Mouse (Mus musculus) kidney, embryonic 15.5 days (tissue): ENCODE results near the gene Slc35e2. TPM values are rescaled to one million over a fixed set of nuclear protein-coding genes. Genes with fewer than 3 reads are reported as not detected.

Source experiments
- ATAC-seq: fragments of 200-750 bp; cut with Nextera tagmentation; replicated peaks from 2 replicates; pipeline ENCODE4 v1.8.0; 2017; ENCODE audit warnings: moderate TSS enrichment; ENCODE audit not compliant: low FRiP score
- H3K27ac ChIP-seq: fragments of 300-500 bp; sonication (generic); 2 replicates; pipeline ENCODE4 v1.5.1; 2015; ENCODE audit warnings: mild to moderate bottlenecking, inconsistent platforms
- H3K27me3 ChIP-seq: fragments of 300-500 bp; sonication (generic); 2 replicates; pipeline ENCODE4 v1.6.1; 2015; ENCODE audit warnings: inconsistent platforms
- H3K36me3 ChIP-seq: fragments of 300-500 bp; sonication (generic); 2 replicates; pipeline ENCODE4 v1.6.1; 2015; ENCODE audit warnings: inconsistent platforms
- H3K4me1 ChIP-seq: fragments of 300-500 bp; sonication (generic); 2 replicates; pipeline ENCODE4 v1.6.1; 2015; ENCODE audit warnings: inconsistent platforms
- H3K4me2 ChIP-seq: fragments of 300-500 bp; sonication (generic); 2 replicates; pipeline ENCODE4 v1.6.1; 2015; ENCODE audit warnings: moderate library complexity, mild to moderate bottlenecking, inconsistent platforms
- H3K4me3 ChIP-seq: fragments of 300-500 bp; sonication (generic); replicated peaks from 2 replicates; pipeline ENCODE4 v1.5.1; 2015; ENCODE audit warnings: mild to moderate bottlenecking, inconsistent platforms
- H3K9ac ChIP-seq: fragments of 300-500 bp; sonication (generic); 2 replicates; pipeline ENCODE4 v1.6.1; 2015; ENCODE audit warnings: mild to moderate bottlenecking, inconsistent platforms
- H3K9me3 ChIP-seq: fragments of 300-500 bp; sonication (generic); replicated peaks from 2 replicates; pipeline ENCODE4 v1.6.1; 2016; ENCODE audit warnings: inconsistent platforms
- WGBS: fragments of 180-500 bp; shearing (Covaris S2); methylation state at CpG from one replicate; pipeline ENCODE4 v1.1.7; 2015; ENCODE audit warnings: mixed read lengths; 5-methylcytosine and 5-hydroxymethylcytosine counted together
- polyA plus RNA-seq: library from polyadenylated mRNA; unstranded; fragments of >200 nt; fragmentation: Nextera tagmentation; extraction: Ambion mirVana; gene quantifications from 2 replicates; pipeline ENCODE4 v1.2.1, GENCODE M21; 2015

Slc35e2 gene
- 9.6 and 10.4 TPM in 2 replicates for polyA plus RNA-seq

DNA sequence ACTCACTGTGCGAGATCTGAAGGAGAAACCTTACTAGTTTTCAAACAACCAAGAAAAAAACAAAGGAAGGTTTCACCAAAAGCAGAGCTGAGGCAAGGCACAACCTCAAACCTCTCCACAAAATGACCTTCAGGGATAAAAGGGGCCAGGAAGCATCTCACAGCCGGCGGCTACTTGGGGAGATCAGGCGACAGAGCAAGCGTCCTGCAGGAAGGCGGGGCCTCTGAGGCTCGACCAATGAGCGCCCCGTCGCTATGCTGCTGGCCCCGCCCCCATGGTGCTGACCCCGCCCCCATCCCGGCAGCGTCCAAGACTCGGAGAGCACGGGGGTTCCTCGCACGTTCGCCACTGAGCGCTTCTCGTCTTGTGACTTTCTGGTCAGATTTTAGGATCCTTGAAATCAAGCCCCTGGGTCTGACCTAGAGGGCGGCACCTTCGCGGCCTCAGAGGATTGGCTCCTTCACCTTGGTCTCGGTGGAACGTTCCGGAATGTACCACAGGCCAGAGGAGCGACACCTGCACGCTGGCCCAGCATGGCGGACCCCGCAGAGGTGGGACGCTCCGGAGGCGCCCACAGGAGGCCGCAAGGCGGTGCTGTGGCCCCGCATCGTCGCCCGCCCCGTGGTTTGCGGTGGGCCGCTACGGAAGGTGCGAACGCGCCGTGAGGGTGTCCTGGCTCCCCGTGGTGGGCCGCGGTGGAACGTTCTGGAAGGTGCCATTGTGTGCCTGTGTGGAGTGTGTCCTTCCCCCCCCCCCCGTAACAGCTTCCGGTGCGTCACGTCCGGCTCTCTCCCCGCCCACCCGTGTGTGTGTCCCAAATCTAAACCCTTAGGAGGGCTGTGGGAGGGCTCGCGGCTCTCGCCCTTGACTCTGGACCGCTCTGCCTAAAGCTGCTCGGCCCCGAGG, at the start of gene Slc35e2:
Slc35e2 (plus strand) TSS at position 326 of the 906 bp plus-strand sequence.
- Histone ChIP-seq H3K4me2 (peak within 1 kb of the TSS; percentile 86), H3K36me3 (peaks cover 29% of the 10 kb centered on the region), H3K27ac (peak within 1 kb of the TSS; percentile 99), H3K4me1 (peaks cover 21% of the 10 kb centered on the region), H3K9ac (peak within 1 kb of the TSS; percentile 93), H3K9me3 (no peaks in the 10 kb centered on the region), H3K27me3 (no peaks in the 10 kb centered on the region), H3K4me3 (peak within 1 kb of the TSS; percentile 81)
- ATAC-seq, result peak; percentile 98
- under 1% methylated on average over 63 of the region's 65 CpGs for WGBS

DNA sequence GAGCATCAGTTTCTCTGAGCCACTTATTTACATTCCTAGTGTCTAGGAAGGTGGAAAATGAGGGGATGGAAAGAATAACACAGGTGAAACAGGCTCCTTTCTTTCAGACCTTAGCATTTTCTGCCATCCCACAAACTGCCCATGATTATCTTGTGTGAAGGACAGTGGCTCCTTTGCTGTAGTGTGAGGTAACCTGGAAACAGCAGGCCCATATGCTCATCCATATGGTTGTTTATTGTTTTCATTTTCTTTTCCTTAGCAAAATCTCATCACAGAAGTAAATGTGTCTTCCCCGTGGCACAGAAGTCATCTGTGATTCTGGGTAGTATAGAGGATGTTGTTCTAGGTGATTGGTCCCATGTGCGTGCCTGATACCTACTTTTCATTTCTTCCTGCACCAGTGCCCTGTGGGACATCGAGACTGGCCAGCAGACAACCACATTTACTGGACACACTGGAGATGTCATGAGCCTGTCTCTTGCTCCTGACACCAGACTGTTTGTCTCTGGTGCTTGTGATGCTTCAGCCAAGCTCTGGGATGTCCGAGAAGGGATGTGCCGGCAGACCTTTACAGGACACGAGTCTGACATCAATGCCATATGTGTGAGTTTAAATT, 48.2 kb upstream of the Slc35e2 start:
- Histone ChIP-seq H3K4me2 (no peak overlapping the region), H3K36me3 (peaks cover 96% of the 10 kb centered on the region), H3K9ac (no peak overlapping the region), H3K27ac (no peak overlapping the region), H3K4me3 (no peak overlapping the region), H3K4me1 (no peaks in the 10 kb centered on the region; the same call in 1 of the 2 replicates), H3K27me3 (no peaks in the 10 kb centered on the region), H3K9me3 (no peaks in the 10 kb centered on the region)
- 93% methylated on average over 6 of the region's 6 CpGs for WGBS
- ATAC-seq, result no peak

DNA sequence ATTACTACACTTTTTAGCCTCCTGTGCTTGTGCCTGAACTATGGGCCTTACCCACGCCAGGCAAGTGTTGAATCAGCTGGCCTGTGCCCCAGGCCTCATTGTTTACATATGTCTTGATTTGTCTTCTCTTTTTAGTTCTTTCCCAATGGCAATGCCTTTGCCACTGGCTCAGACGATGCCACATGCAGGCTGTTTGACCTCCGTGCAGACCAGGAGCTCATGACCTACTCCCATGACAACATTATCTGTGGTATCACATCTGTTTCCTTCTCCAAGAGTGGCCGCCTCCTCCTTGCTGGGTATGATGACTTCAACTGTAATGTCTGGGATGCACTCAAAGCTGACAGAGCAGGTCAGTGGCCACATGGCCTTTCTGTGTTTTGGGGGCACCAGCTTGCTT, 46.3 kb upstream of the Slc35e2 start:
- no peak overlapping the region for H3K4me2 ChIP-seq
- H3K27ac ChIP-seq, result no peak overlapping the region
- no peaks in the 10 kb centered on the region for H3K27me3 ChIP-seq
- 82% methylated on average over 4 of the region's 4 CpGs for WGBS
- H3K36me3 ChIP-seq, result peaks cover 99% of the 10 kb centered on the region
- peaks cover 5% of the 10 kb centered on the region; the same call in 1 of the 2 replicates for H3K4me1 ChIP-seq
- no peak for ATAC-seq
- H3K9ac ChIP-seq, result no peak overlapping the region
- no peak overlapping the region for H3K4me3 ChIP-seq
- H3K9me3 ChIP-seq, result no peaks in the 10 kb centered on the region

DNA sequence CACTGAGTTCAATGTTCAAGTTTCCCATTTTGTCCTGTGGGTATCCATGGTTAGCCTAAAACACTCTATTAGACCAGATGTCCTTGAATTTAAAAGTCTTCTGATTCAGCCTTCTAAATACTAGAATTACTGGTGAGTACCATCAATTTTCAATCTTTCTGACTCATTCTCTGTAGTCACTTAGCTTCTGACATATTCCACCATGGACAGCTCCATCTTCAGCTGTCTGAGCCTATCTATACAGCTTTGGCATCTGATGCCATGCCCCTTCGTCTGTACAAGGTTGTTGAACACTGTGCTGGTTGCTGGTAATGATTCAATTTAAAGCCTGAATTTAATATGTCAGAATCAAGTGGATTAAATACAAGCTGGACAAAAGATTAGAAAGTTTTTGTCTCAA, 45.8 kb upstream of the Slc35e2 start:
- H3K9me3 ChIP-seq, result no peaks in the 10 kb centered on the region
- peaks cover 99% of the 10 kb centered on the region for H3K36me3 ChIP-seq
- 69% methylated on average over 1 of the region's 1 CpGs for WGBS
- peaks cover 8% of the 10 kb centered on the region for H3K4me1 ChIP-seq
- no peak overlapping the region for H3K9ac ChIP-seq
- H3K4me3 ChIP-seq, result no peak overlapping the region
- no peak for ATAC-seq
- no peak overlapping the region for H3K27ac ChIP-seq
- H3K27me3 ChIP-seq, result no peaks in the 10 kb centered on the region
- no peak overlapping the region for H3K4me2 ChIP-seq

DNA sequence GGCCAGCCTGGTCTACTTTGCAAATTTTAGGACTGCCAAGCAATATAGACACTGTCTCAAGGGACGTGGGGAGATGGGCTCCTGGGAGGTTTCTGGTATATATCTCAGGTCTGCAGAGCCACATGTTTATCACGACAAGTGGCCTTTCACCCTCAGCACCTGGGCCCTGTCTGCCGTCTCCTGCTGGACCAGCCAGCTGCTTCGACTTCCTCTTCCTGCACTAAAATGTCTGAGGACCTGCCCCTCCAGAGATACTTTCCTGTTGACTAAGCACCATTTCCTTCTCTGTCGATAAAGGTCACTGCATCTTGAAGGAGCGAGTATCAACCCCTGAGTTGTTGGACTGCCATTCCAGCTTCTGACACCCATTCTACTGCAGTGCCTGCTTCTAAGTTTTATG, 41.8 kb upstream of the Slc35e2 start:
- Histone ChIP-seq H3K27me3 (no peaks in the 10 kb centered on the region), H3K9ac (no peak overlapping the region), H3K4me2 (no peak overlapping the region), H3K4me1 (peaks cover 35% of the 10 kb centered on the region), H3K9me3 (no peaks in the 10 kb centered on the region), H3K4me3 (no peak overlapping the region), H3K27ac (0 out of 2 replicates have a peak overlapping the region, but pooled peaks have one; percentile 38), H3K36me3 (peaks cover 72% of the 10 kb centered on the region)
- no peak for ATAC-seq
- 55% methylated on average over 6 of the region's 6 CpGs for WGBS

DNA sequence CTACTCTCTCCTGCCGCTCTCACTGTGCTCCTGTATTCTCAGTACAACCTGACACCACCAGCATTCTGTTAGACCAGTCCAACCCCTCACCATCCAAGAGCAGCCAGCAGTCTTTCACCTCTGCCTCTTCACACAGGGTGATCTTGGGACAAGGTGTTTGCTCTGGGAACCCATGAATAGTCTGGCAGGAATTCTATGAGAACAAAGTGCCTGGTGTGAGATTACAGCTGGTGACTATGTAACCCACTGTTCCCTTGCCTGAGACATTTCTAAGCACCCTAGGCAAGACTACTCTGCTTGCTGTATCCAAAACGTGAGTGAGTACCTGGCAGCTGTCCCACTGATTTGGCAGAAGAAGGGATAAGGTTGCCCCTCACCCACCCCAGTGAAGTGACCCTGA, 40.3 kb upstream of the Slc35e2 start:
- no peak for ATAC-seq
- Histone ChIP-seq H3K27ac (peak overlapping the region; percentile 0), H3K27me3 (no peaks in the 10 kb centered on the region), H3K4me2 (no peak overlapping the region), H3K4me3 (no peak overlapping the region), H3K9me3 (no peaks in the 10 kb centered on the region), H3K36me3 (peaks cover 58% of the 10 kb centered on the region), H3K4me1 (peaks cover 50% of the 10 kb centered on the region), H3K9ac (no peak overlapping the region)
- WGBS, result 62% methylated on average over 2 of the region's 2 CpGs

DNA sequence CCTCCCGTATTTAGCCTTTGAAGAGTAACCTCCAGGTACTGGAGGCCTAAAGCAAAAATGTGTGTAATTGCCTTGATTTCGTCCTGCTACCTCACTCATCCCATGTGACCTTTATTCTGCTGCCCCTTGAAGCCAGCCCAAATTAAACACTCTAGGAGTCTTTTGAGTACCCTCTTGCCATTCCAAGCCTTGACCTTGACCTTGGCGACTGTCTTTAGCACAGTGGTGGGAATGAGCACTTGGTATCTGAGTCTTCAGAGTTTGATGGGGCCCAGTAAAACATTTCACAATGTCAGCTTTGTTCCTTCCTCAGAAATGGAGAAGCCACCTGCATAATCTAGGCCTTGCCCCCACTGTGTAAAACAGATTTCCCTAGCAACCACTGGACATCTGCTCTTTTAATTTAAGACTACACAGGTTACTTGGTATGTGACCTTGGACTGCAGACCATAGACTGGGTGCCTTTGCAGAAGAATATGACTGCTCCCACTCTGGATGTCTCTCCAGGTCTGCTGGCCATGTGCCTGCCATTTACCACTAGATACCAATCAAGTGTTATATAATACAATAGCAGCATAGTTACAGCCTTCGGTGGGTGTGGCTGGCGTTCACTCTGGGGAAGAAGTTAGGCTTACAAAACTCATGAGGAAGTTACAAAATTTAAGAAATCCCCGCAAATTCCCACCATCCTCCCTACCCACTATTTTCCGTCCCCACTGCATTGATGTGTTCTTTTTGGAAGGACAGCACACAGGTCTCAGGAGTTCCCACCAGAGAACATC, 39.4 kb upstream of the Slc35e2 start, which contains the start of gene Nadk:
Nadk (plus strand) TSS at position 718 of the 782 bp plus-strand sequence.
- Histone ChIP-seq H3K4me2 (peak within 1 kb of the TSS; percentile 85), H3K4me1 (peaks cover 58% of the 10 kb centered on the region), H3K4me3 (peak within 1 kb of the TSS; percentile 93), H3K36me3 (peaks cover 48% of the 10 kb centered on the region), H3K27me3 (no peaks in the 10 kb centered on the region), H3K27ac (peak within 1 kb of the TSS; percentile 92), H3K9ac (peak within 1 kb of the TSS; percentile 29), H3K9me3 (no peaks in the 10 kb centered on the region)
- WGBS, result 66% methylated on average over 7 of the region's 7 CpGs
- ATAC-seq, result no peak

DNA sequence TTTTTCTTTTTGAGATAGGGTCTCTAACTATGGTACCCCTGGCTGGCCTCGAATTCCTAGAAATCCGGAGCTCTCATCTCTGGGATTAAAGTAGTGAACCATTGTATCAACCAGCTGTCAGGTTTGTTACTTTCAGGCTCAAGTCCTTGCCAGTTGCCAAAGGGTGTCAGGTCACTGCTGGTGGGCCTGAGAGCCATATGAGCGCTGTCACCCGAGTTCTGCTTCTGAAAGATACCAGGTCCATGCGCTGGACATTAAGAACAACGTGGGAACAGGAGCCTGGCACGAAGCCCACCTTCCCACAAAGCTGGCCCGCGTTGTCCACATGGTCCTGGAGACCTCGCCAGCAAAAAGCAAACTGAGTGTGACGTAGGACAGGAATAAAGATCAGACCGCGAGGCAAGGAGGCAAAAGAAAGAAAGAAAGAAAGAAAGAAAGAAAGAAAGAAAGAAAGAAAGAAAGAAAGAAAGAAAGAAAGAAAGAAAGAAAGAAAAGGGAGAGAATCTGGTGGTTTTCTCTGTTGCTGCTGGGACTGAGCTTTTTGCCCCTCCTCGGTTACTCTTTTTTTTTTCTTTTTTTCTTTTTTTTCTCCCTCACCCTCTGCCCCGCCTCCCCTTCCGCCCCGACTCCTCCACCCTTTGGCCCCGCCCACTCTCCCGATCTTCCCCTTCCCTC, 38.4 kb upstream of the Slc35e2 start:
- Histone ChIP-seq H3K9ac (peak overlapping the region; percentile 29), H3K4me2 (peak overlapping the region; percentile 85), H3K9me3 (no peaks in the 10 kb centered on the region), H3K4me1 (peaks cover 67% of the 10 kb centered on the region), H3K27ac (peak overlapping the region; percentile 92), H3K36me3 (peaks cover 39% of the 10 kb centered on the region), H3K27me3 (no peaks in the 10 kb centered on the region), H3K4me3 (peak overlapping the region; percentile 93)
- 3% methylated on average over 18 of the region's 19 CpGs for WGBS
- 0 out of 2 replicates have a peak, but pooled peaks have one; percentile 10 for ATAC-seq

DNA sequence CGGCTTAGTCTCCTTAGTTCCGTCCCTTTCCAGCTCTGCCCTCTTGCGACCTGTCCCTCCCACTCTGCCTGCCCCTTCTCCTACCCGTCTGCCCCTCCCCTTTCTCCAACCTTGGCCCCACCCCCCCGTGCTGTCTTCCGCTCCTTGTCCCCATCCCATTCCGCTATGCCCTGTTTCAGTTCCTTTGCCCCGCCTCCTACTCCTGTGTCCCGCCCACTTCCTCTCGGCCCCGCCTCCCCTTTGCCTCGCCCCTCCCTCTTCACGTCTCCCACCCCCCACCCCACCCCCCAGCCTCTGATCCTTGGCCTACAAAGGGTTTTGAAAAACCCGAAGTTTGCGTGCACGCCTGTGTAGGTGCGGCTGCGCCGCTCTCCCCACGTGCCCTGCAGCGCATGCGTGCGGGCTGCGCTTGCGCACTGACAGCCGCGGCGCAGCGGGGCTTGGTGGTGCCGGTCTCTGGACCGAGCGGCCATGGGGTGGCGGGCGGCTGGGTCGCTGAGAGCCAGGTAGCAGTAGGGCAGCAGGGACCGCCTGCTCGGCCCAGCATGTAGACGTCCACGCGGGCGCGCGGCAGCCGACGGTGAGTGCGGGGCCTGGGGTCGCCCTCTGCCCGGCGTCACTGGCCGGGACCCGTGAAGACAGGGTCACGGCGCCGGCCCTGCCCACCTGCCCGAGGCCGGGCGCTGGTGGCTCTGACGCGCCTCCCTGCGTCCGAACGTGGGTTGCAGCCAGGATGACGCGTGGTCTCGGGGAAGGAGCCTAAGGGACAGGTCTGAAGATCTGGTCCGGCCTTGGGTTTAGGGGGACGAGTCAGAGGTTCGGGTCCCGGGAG, 37.6 kb upstream of the Slc35e2 start:
- peak overlapping the region; percentile 78 for H3K9ac ChIP-seq
- peaks cover 32% of the 10 kb centered on the region for H3K36me3 ChIP-seq
- ATAC-seq, result peak; percentile 97
- peak overlapping the region; percentile 93 for H3K4me3 ChIP-seq
- H3K27ac ChIP-seq, result peak overlapping the region; percentile 96
- H3K9me3 ChIP-seq, result no peaks in the 10 kb centered on the region
- H3K4me2 ChIP-seq, result peak overlapping the region; percentile 85
- under 1% methylated on average over 69 of the region's 69 CpGs for WGBS
- H3K27me3 ChIP-seq, result no peaks in the 10 kb centered on the region
- peaks cover 69% of the 10 kb centered on the region for H3K4me1 ChIP-seq

DNA sequence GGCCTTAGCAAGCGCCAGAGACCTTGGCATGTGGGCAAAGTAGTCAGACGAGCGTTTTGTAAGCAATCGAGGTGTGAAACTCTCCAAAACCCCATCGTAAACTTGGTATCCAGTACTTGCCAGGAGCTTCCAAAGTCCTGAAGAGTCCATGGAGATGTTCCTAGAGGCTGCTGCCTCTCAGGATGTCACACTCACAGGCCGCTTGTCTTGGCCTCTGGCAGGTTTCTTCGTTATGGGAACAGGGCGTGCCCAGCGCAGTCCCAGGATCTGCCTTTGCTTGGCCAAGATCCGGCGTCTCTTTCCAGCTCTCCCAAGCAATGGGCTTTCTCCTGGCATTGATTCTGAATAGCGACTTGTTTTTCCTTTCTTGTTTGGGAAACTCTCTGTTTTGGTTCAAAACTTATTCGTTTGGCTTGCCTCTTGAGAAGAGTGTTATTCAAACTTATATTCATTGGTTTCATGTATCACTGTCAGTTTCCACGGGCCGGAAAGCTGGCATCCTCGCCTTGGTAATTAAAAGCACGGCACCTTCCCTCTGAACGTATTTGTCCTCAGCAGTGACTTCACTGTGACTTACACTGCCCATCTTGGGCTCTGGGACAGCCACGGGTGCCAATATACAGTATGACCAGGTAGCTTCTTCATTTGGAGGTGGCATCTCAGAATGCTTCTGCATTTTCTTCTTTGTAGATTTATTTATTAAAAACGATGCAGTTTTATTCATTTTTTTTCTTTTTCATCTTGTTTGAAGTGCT, 36.7 kb upstream of the Slc35e2 start:
- H3K36me3 ChIP-seq, result peaks cover 23% of the 10 kb centered on the region
- peak overlapping the region; percentile 96 for H3K27ac ChIP-seq
- H3K9ac ChIP-seq, result peak overlapping the region; percentile 78
- ATAC-seq, result no peak
- H3K4me1 ChIP-seq, result peaks cover 69% of the 10 kb centered on the region
- H3K4me2 ChIP-seq, result peak overlapping the region; percentile 85
- 9% methylated on average over 20 of the region's 20 CpGs for WGBS
- peak overlapping the region; percentile 93 for H3K4me3 ChIP-seq
- H3K27me3 ChIP-seq, result no peaks in the 10 kb centered on the region
- H3K9me3 ChIP-seq, result no peaks in the 10 kb centered on the region
